Mouse (Mus musculus) heart, postnatal 10 days (tissue): ENCODE data around the gene Rabl2. TPM values are rescaled to one million over a fixed set of nuclear protein-coding genes. Genes with fewer than 3 reads are reported as not detected.

Experiments used
- DNase-seq, 2 experiments: peaks; one replicate each; pipeline ENCODE4 v3.0.0; 2021
- intact Hi-C: fragments of 180-260 bp; cut with DNase I; formaldehyde crosslinking; loops from one replicate; pipeline ENCODE4 v1.15.1; 2025
- total RNA-seq, 2 experiments: library from RNA; stranded (reverse); gene quantifications; 2 replicates each; pipeline ENCODE4 v1.2.3; 2021

The Rabl2 gene
- total RNA-seq, 2 experiments from 2014 or later, result 8.0 to 9.1 TPM

DNA sequence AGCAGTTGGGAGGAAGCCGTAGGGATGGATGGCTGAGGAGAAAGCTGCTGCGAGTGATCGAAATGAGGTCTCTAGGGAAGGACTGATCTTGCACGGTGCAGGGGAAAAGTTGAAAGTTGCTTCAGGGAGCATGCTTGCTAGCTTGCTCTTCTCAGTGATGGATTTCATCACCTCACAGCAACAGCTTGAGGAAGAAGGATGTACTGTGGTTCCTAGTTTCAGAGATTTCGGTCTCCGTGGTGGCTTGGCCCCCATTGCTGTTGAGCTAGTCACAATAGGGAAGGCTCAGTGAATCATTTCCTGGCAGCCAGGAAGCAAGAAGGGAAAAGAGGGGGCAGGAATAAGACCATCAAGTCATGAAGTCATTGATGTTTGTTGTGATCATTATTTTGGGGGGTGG lies 36.1 kb downstream of the Rabl2 start:
- no peak for DNase-seq
- intact Hi-C loops, result no loop called here

GRCm38 (mm10) chr15:89551733-89552132 lies 40.0 kb downstream of the Rabl2 start:
- intact Hi-C loops, result no loop called here
- no peak for DNase-seq

GRCm38 (mm10) chr15:89550506-89550905 lies 41.2 kb downstream of the Rabl2 start:
- no peak for DNase-seq
- intact Hi-C loops, result no loop called here

DNA sequence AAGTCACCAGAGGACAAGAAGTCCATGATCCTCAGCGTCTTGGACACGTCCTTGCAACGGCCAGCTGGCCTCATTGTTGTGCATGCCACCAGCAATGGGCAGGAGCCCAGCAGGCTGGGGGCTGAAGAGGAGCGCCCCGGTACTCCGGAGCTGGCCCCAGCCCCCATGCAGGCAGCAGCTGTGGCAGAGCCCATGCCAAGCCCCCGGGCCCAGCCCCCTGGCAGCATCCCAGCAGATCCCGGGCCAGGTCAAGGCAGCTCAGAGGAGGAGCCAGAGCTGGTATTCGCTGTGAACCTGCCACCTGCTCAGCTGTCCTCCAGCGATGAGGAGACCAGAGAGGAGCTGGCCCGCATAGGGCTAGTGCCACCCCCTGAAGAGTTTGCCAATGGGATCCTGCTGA lies 42.9 kb downstream of the Rabl2 start:
- DNase-seq, result no peak
- intact Hi-C loops, result no loop called here

GRCm38 (mm10) chr15:89547824-89548601 lies 43.7 kb downstream of the Rabl2 start:
- intact Hi-C loops, result no loop called here
- DNase-seq, result peak; percentile 23 to 54

DNA sequence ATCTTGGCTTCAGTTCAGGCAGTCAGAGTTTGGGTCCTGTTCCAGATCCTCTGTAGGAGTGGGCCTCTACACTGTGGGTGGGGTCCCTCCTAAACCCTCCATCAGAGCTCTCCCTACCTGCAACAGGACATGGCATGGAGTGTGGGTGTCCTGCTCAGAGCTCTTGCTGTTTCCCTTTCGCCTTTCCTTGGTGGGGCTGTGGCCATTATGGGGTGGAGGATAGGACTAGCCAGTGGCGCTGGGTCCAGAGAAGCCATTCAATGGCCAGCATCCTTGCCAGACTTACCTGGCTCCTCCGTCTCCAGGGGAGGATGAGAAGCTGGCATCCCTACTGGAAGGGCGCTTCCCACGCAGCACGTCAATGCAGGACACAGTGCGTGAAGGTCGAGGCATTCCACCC lies 44.4 kb downstream of the Rabl2 start:
- intact Hi-C loops, result no loop called here
- no peak for DNase-seq

DNA sequence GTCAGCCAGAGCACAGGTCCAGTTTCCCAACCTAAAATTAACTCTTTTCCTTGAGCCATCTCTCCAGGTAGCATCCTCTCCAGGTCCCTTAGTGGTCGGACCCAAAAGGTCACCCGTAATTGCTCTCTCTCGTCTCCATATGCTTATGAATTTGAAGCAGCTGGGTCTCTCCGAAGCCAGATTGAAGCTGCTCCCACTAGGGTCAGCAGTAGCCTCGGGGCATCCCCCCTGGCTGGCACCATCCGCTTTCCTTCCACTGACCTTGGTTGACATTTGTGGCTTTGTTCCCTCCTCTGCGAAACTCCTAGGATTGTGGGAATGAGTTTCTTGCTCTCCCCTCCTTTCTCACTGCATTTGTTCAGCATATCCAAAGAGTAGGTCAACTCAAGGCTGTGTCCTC lies 47.6 kb downstream of the Rabl2 start:
- intact Hi-C loops, result no loop called here
- DNase-seq, result no peak

DNA sequence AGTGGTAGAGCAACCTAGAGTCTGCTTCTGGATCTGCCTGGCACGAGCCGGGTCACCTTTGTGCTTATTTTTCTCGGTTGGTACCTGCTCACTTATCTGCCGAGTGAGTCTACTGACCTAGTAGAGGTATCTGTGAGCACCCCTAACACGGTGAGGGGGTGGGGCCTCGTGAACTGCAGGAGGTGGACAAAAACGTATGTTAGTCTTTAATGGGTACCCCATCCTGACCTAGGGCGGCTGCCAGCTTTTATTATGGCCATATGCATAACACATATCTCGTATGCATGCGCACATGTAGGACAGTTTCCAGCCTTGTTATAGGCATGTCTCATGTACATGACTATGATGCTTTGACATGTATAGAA lies 57.9 kb downstream of the Rabl2 start:
- intact Hi-C loops, result no loop called here
- DNase-seq, result no peak

DNA sequence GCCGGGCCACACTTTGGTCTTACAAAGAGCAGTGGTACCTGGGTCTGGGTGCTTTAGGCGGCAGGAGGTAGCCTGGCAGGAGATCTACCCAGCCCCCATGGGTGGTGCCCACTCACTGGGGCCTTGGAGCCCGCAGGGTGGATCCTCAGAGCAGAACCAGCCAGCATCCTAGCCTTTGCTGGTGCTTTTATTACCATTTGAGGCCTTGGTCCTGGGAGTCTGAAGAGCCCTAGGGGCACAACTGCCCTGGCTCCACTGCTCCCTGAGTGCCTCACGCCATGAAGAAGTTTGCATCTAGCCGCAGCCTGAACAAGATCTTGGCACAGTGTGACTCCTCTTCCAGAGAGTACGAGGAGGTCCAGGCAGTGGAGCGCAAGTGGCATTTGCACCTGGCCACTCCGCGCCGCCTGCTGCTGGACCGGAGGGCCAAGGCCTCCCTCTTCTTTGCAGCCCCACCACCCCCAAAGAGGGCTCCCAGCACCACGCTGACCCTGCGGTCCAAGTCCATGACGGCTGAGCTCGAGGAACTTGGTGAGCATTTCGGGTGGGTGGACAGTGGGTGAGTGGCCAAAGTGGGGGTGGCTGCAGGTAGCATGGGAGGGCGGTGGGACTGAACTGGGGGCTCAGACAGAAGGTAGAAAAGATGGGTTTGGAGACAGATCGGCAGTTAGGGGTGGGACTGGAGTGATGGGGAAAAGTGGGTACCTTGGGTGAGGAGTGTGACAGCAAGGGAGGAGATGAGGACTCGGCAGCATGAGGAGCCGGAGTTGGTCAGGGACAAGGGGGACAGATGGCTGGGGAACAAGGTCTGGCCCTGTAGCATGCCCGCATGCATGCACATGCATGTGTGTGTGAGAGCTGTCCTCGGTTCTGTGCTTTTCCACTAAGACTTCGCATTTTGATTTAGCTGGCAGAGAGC lies 58.5 kb downstream of the Rabl2 start:
- intact Hi-C loops, result no loop called here
- no peak for DNase-seq

Other genes with a start within 250 kb of the Rabl2 start
- gene Lmf2, start 236.3 kb downstream of the Rabl2 start, total RNA-seq, result 10 to 100 TPM; 44.2 to 48.9 TPM
- 10 to 100 TPM; 79.2 to 80.9 TPM for gene Ncaph2, start 236.2 kb downstream of the Rabl2 start, total RNA-seq
- 10 to 100 TPM; 20.5 to 22.0 TPM for gene Sco2, start 218.1 kb downstream of the Rabl2 start, total RNA-seq
- under 1 TPM; 0.31 to 0.64 TPM for gene Tymp, start 214.9 kb downstream of the Rabl2 start, total RNA-seq
- gene Odf3b, start 212.6 kb downstream of the Rabl2 start, total RNA-seq, result 1 to 10 TPM; 1.3 to 1.5 TPM
- gene Klhdc7b, start 207.0 kb downstream of the Rabl2 start, total RNA-seq, result not detected
- not detected for gene Syce3, start 181.4 kb downstream of the Rabl2 start, total RNA-seq
- 100 to 1,000 TPM; 700 to 720 TPM for gene Cpt1b, start 166.1 kb downstream of the Rabl2 start, total RNA-seq
- 1 to 10 TPM; 1.9 to 2.4 TPM for gene C730034F03Rik, start 162.3 kb downstream of the Rabl2 start, total RNA-seq
- 10 to 100 TPM; 14.6 to 15.4 TPM for gene Gm44502, start 162.2 kb downstream of the Rabl2 start, total RNA-seq
- 10 to 100 TPM; 71.8 to 73.9 TPM for gene Chkb, start 162.0 kb downstream of the Rabl2 start, total RNA-seq
- under 1 TPM; 0.05 to 0.12 TPM for gene Mapk8ip2, start 138.0 kb downstream of the Rabl2 start, total RNA-seq
- 10 to 100 TPM; 18.1 to 18.4 TPM for gene Arsa, start 114.5 kb downstream of the Rabl2 start, total RNA-seq
- gene Shank3, start 92.3 kb downstream of the Rabl2 start, total RNA-seq, result 10 to 100 TPM; 82.6 to 86.1 TPM
- 1 to 10 TPM in 1 of 2 experiments, under 1 TPM in 1; 0.55 to 1.5 TPM for gene Acr, start 23.6 kb downstream of the Rabl2 start, total RNA-seq
- gene Syt10, start 249.9 kb upstream of the Rabl2 start, total RNA-seq, result not detected